Mouse (Mus musculus) spleen, postnatal 14 days (tissue): Measurements from ENCODE around the gene Abcc12.

Experiments used
- DNase-seq, 2 experiments: peaks; one replicate each; pipeline ENCODE4 v3.0.0; 2021 to 2022; ENCODE audit warnings: low spot score in 2 of 2

The Abcc12 gene

DNA sequence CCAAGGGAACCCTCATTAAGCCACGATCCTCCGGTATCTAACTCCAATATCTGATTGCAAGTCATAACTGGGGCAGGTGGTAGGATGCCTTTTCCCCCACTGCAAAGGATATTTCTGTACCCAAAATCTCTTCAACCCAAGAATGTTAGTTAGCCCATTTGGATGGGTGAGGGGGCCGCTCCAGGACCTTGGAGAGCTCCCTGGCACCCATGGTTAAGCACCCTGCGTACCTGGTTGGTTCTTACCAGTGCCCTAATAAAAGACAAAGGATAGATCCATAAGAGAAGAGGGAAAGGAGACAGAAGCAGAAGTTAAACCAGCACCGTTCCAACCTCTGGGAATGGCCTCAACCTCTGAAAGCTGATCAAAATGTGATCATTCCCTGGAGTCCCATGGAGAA lies 67.6 kb downstream of the Abcc12 start:
- no peak for DNase-seq

DNA sequence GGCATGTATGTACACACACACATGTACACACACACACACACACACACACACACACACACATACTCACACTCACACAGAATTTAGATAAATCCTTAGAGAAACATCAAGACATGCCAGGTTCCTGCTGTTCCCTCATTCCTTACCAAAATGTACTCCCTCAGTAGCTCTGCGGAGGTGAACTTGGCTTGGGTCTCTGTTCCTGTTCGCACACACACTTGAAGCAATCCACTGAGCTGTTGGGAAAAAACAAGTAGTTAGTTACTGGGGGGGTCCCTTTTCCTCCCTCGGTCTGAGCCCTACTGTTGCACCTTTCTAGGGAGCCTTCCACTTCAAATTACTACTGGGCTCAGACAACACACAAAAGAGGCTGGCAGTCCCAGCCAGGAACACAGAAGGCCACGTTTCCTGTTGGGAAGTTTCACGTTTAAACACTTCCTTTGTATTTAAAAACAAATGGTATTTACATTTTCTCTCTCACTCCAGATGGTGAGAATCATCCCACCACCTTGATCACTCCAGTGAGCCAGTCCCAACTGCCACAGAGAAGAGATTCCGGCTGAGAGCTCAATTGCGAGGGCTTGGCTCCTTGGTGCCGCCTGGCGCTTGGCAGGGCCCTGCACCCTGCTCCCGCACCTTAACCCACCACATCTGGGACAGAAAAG lies 68.2 kb downstream of the Abcc12 start:
- no peak for DNase-seq

DNA sequence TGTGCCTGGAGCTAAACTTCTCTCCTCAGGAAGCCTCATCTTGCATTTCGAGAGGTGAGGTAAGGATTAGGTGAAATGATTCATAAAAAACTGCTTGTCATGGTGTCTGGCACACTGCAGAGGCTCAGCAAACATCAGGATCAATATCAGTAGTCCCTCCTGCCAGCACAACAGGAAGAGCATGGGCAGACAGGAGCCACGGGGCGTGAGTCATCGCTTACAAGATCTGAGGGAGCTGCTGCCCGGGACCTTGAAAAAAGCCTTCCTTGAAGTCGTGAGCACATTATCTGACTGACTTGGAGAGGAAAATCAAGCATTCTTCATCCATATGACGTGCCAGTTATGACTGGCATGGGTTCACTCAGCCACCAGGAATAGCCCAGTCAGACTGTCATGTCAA lies 79.1 kb downstream of the Abcc12 start:
- no peak for DNase-seq

DNA sequence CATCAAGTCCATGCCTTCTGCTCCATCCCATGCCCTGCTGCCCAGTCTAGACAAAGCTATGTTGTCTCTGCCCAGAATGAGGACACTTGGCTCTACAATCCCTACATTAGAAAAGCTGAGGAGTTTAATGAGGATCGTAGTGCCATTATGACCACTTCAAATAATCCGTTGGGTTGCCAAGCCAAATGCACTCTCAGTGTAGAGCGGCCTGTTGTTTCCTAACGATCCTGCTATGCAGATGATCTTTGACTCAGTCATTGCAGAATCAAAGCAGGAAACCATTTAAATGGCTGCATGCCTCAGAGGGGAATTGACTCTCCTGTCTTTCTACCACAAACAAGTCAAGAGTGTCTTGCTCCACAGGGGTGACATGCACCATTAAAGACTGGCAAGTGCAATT lies 85.4 kb downstream of the Abcc12 start:
- DNase-seq = no peak

DNA sequence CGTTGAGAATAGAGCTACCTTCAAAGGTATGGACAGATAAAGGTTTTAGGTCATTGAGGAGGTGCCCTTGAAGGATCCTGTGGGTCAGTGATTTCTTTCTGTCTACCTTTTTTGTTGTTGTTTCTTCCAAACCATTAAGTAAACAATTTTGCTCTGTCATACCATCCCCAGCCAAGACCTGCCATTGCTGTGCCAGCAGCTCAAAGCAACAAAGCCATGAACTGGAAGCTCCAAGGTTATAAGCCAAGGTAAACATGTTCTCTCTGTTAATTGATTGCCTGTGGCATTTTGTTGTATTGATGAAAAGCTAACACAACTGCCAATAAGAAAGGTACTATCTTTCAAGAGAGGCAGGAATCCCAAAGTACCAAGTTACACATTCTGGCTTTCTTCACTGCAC lies 86.6 kb downstream of the Abcc12 start:
- no peak for DNase-seq

DNA sequence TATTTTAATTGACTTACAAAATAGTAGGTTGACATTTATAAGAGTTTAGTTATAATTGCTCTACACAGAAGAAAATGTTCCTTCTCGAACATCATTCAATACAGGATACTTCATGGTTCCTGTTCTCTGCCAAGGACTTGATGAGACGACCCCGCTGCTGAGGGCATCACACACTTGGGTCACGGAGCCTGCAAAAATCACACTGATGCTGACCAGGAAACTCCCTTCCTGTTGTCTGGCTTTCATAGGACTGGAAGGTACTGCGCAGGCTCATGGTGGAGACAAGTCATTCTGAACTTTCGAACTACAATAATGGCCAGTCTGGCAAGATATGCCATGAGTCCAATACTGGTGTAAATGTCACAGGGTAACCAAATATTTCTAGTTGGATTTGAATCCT lies 95.1 kb downstream of the Abcc12 start:
- no peak for DNase-seq

DNA sequence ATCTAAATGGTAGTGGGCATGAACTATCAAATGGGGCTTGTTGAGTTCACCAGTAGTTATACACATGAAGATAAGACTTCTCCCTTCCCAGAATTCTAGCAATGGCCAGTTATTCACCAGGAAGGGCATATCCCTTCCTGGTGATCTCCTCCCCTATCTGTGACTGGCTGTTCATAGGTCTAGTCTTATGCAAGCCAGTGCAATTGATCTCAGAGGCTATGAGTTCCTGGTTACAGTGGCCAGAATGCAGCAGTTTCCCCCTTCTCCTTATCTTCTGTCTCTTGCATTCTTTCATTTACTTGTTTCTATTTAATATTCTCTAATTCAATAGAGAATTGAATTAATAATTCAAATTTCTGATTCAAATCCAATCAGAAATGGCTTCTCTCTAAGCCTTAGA lies 96.2 kb downstream of the Abcc12 start:
- DNase-seq = no peak

DNA sequence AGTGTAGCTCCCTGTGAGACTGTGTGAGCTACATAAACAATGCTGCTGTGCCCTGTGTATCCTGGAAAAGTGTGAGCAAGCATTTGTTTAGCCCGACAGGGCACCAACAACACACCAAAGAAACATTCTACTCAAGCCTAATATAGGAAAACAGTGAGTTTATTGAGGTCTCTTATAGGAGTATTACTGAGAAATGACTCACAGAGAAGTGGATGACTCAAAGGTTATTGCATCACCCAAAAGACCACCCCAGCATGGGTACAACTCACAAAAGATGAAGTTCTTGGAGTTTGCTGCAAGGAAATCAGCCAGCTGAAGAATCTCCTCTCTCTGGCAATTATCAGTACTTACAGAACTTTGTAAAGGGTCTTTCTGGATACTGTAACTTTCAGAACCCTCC lies 98.4 kb downstream of the Abcc12 start:
- DNase-seq = no peak

DNA sequence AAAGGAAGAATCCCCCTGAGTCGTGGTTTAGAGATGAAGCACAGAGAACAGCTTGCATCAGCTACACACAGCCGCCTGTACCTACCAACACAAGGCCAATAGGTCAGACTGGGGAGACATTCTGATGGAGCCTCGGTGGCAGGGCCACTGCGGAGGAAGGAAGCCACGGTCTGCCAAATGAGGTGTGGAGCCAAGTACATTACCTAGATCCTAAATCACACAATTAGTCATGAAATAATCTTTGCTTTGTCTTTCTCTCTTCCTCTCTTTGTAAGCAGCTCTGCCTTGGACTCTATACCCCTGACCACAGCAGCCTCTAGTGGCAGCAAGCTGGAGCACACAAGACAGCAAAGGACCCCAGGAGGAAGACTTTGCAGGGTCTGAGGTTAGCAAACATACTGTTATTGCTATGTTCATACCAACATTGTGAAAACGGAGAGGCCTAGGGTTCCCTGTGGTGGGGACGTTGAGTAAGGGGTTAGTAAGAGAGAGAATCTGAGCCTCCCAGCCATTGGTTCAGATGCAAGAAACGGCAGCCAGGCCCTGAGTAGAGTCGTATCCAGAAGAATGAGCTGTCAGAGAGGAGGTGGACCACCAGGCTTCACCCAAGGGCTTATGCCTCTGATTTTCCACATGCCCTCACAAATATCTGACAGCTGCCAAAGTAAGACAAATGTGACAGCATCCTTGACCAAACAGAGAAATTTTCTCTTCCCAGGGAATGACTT lies 104.6 kb downstream of the Abcc12 start:
- no peak for DNase-seq

DNA sequence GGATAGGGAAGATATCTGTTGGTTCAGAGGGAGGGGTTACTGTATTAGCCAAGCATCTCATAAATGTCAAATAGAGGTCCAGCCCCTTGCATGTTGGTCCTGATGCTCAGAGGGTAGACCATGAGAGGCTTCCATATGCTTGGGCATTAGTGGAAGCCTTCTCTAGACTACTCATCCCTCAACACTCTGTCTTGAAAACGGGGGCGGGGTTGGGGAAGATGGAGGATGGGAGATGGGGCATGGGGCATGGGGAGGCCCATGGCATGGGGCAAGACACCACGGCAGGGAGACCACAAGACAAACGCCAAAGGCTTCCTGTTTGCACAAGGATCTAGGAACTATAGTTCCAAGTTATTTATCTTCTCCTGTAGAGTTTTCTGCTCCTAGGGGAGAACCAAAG lies 106.0 kb downstream of the Abcc12 start:
- no peak for DNase-seq

DNA sequence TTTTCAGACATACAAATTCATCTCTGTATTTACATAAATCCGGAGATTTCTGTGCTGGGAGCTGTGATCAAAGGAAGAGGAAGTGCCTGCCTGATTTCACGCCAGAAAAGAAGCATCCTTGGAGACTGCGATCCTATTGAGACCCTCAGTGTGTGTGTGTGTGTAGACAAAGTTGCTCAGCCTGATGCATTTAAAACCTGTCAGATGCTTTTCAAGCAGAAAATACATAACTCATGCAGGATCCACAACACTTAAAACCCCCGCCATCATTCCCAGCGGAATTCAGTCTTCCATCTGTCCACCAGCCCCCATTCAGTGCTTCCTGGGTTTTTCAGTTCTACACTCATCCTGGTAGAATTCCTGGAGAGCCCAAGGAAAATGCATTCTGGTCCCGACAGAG lies 107.4 kb downstream of the Abcc12 start:
- no peak for DNase-seq

DNA sequence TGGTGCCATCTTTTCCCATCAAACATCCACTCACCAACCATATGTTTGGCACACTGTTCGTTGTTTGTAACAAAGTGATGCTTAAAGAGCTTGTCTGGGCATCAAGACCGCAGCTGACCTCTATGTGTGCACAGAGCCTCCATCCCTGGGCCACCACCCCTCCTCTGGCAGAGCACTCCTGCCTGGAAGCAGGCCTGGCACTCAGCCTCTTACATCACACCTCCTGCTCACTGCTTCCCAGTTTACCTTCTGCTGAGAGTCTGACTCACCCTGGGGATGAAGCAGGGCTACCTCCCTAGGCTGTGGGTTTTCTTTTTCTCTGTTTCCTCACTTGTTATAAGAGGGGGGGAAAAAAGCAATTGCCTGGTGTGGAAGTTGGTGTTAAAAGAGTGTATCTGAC lies 109.8 kb downstream of the Abcc12 start:
- no peak for DNase-seq

DNA sequence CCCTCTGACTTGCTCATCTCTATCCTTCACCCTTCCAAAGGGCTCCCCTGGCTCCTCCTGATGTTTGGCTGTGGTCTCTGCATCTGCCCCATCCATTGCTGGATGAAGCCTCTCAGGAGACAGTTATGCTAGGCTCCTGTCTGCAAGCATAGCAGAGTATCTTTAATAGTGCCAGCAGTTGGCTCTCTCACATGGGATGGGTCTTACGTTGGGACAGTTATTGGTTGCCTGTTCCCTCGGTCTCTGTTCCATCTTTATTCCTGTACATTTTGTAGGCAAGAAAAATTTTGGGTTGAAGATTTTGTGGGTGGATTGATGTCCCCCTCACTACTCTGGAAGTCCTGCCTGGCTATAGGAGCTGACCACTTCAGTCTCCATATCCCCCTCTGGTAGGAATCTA lies 117.3 kb downstream of the Abcc12 start:
- no peak for DNase-seq

DNA sequence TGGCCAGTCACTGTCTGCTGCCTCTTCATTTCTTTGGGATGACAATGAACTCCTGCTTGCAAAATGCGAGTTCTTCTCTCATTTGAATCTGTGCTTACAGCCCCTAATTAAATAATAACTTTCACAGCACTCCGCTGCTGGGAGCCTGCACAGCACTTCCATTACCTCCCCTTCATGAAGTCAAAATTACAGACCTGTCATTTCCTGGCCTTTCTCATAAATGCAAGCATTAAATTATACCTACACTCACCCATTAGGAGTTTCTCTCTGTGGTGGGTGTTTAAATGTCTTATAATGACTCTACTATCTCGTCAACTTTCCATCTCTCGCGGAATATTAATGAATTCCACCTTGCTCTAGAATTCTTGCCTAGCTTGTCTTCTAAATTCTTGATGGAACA lies 120.1 kb downstream of the Abcc12 start:
- no peak for DNase-seq

DNA sequence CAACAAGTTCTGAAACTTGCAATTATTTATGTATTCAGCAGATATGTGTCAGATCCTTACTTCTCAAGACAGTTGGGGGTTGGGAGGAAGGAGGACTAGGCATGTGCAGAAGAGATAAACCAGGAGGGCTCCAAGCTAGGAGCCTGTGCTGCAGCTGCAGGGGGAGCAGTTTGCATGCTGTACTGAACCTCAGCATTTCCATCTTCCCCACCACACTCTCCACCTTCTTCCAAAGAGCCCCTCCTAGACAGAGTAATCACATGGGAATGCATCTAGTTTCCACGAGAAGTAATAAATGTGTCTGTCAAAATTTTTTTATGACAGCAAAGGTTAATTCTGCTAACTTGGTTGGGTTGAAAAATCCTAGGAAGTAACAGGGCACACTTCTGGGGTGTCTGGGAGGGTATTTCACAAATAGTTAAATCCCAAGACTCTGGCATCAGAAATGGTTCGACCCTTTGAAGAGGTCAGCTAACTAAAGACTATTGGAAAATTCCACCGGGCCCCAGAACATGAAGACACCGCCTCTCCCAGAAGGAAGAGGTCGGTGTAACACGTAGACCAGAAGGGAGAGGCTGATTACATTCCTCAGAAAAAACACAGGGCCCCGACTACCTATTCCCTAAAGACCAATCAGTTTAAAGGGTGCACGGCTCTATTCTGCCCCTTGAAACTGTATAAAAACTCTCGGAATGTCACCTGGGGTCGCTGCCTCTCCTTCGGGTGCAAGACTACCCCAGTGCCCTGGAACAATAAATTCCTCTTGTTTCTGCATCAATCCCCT lies 126.6 kb downstream of the Abcc12 start:
- DNase-seq = no peak

DNA sequence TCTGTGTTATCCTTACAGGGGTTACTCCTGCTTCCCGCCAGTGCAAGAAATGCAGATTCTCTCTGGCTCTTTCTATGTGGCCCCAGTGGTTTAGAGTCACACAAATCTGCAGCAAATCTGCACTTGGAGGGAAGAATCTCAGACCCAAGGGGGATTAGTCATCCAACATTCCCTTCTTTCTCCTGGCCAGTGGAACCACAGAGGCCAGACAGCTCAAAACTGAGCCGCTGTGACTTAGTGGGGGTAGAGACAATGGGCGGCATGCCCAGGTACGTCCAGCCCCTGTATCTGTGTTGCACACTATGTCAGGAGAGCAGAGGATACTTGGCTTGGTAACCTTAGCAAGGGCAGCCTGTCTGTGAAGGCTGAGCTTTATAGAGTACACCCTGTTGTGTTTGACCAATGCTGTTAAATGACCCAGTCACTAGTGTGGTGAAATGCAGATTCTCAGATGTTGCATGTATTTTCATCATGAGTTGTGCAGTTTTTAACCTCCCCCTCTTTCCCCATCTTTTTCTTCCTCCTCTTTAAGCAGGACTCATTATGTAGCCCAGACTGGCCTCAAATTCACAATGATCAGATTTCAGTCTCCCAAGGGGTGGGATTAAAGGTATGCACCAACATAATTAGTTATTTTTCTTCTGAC lies 130.5 kb downstream of the Abcc12 start:
- DNase-seq = no peak

DNA sequence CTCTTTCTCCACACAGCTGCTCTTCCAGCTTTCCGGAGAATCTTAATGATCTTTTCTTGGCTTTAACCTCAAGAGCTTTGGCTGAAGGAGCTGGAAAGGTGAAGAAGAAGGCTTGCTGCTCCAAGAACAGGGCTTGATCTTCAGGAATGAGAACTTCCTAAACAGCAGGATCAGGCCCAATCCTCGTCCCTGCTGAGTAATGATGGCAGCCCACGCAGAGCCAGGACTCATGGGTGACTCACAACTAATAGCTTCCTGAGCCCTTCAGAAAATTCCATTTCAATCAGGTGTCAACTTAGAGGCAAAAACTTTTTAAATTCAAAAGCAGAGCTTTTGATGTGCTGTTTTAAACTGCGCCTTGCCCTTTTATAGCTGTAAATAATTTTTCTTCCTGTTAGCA lies 135.0 kb downstream of the Abcc12 start:
- no peak for DNase-seq

DNA sequence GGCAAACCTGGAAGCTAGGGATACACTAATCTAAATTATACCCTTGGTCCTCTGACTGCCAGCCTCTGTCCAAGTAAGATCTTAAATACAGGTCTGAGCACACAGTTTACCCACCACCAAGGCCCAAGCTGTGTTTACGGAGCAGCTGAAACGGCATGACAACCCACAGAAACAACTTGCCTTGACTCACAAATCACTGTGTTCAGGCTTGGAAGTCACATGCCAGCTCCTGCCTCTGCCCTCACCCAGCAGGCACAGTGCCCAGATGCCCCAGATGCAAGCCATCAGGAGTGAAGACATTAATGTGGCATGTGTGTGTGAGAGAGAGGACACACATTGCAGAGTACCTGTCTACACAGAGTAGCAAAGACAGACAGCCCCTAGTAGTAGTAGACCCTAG lies 136.7 kb downstream of the Abcc12 start:
- no peak for DNase-seq

DNA sequence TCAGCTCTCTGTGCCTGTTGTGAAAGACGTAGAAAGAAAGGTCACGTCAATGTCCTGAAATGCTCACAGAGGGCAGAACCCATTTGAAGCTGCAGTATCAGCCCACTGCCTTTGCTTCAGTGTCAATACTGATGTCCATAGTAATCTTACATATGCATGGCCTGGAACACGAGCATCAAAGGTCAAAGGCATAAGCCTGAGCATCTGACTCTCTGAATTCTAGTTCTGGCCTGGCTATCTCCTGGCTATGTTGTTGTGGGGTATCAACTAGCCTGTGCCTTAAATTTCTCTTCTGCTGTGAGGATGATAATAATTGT lies 141.5 kb downstream of the Abcc12 start:
- DNase-seq = no peak

DNA sequence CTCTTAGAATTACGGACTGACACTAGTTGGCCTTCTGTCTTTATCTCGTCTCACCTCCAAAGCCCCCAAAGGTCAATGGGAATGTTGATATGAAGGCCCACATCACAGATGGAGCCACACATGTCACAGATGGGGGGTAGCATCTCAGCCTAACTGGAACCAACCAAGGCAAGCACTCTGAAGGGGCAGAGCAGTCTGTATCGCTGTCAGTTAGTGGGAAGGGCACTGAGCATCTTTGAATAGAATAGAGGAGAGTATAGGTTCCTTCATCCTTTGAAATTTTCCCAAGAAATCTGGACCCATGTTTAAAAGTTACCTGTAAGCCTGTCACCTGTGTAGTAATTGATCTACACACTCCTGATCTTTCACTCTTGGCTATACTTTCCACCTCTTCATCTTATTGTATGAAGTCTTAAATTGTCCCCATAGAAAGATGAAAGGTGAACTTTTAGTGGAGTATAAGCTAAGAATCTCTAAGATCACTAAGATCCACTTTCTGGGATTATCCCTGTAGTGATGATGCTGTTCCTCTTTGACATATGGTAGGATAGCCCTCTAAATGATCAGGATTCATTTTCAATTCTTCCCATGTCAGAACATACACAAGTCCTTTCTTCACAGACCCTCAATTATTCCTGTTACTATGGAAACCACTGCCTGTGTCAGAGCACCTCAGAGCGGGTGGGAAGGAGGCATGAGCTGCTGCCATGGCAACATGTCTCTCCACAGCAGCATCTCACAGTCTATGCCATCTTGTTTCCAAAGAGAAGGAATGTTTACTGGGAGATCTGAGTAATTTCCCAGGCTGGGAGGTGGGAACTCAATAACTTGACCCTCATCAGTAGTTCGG lies 142.1 kb downstream of the Abcc12 start:
- DNase-seq = no peak

DNA sequence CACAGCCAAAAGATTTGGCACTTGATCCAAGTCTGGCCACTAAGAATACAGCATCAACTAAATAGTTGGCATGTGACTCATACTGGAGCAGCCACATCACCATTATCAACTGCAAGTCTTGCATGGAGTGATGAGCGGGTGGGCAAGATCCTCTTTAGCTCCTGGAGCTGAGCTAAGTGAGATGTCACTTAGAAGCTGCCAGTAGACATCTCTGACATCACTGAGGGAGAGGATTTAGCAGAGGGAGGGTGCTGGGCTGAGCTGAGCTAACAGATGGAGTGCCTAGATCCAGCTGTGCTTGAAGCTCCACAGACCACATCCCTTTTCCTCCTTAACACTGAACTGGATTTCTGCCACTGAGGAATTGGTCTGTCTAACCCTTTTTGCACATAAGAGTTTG lies 143.1 kb downstream of the Abcc12 start:
- DNase-seq = no peak
